Mouse (Mus musculus): Measurements from ENCODE around the gene Efcab11. TPM values are rescaled to one million over a fixed set of nuclear protein-coding genes. Genes with fewer than 3 reads are reported as not detected.

Efcab11 gene
- total and polyA plus RNA-seq, 3 experiments = 0.06 to 0.13 TPM; not detected in 1

DNA sequence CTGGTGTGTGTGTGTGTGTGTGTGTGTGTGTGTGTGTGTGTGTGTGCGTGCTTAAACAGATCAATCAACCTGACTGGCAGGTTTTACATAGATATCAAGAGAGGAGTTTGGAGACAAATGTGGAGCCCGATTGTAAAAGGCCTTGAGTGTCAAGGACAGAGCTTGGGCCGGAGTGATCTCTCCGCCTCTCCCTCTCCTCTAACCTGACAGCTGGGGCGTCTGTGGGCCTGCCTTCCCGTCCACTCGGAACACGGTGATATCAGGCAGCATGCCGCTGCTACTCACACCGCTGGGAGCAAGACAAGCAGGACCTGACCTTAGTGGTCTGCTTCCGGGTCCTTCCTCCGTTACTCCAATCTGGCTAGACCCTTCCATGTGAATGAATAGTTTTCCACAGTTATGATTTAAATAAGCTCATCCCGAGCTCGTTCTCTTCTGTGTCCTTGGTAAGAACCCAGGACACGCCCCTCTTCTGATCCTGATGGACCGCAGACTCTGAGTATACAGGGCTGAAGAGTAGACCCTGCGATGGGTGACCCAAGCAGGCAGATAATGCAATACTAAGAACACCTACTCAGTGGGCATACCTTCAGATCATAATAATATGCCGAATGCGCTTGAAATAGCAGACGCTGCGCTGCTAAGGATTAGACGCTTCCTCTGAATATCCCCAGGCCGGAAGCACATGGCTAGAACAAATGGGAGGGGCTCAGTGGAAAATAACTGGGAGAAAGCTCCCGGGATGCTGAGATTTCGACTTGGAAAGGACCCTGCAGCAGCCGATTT is 214.1 kb downstream of the Efcab11 start:
- no peaks in the 10 kb centered on the region for H3K36me3 ChIP-seq (ENCODE audit: control insufficient read depth, insufficient read depth, low read length)
- peak; percentile 37 to 40 for DNase-seq
- peak overlapping the region; percentile 8; the same call in 1 of the 2 replicates for H3K9ac ChIP-seq (ENCODE audit: low read depth, low read length)
- no peaks in the 10 kb centered on the region for H3K27me3 ChIP-seq (ENCODE audit: control insufficient read depth, insufficient read depth, low read length)
- 63% methylated on average over 26 of the region's 26 CpGs for WGBS
- peaks cover 6% of the 10 kb centered on the region for H3K4me1 ChIP-seq (ENCODE audit: control insufficient read depth, insufficient read depth, low read length)
- TF ChIP-seq EP300 (IDR thresholded peaks at IDR 0.05; ENCODE audit: insufficient read depth, low read depth, low read length) = no peak
- no peak for TF ChIP-seq POLR2A (IDR thresholded peaks at IDR 0.05; ENCODE audit: insufficient read depth, low read depth, low read length)
- no peak for TF ChIP-seq CTCF (IDR thresholded peaks at IDR 0.05)
- H3K79me2 ChIP-seq (replicated peaks; ENCODE audit: control insufficient read depth, insufficient read depth, low read length) = no peaks in the 10 kb centered on the region
- peak overlapping the region; percentile 11; the same call in 1 of the 2 replicates for H3K4me3 ChIP-seq
- intact Hi-C loops (cut with DNase I) = no loop called here
- peak overlapping the region; percentile 5 for H3K27ac ChIP-seq

DNA sequence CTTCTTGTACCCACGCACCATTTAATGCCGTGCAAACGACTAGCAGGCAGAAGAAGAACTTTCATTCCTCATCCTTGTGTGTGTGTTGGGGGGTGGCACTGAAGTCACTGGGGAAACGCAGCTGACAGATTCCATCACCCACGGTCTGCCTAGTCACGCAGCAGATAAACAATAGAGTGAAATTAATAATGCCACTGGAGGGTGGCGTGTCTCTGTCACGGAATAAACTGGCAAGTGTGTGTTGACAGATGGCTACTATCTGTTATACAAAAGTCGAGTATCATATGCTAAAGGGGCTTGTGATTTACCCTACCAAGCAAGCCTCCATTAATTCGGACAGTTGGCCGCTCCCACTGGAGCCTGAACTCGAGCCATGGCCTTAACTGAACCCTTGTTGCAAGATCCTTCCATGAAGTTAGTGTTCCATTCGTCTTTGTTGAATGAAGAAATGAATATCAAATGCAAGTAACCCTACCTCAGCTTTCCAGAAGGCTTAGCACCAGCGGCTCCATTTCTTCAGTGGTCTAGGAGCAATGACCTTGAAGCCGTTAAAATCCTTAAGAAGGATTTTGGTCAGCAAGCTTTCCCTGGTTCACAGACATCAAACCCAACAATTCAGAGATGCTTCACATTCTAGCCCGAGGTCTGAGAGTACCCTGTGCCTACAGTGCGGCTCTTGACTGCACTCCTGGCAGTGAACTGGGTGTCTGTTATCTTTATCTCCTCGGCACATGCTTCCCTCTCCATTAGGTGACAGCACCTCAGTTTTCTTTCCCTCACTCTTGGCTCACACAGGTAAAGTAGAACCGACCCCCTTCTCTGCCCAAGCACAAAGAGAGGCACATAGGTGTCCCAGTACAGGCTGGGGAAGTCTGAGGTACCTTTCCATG is 229.0 kb downstream of the Efcab11 start:
- no peaks in the 10 kb centered on the region; the same call in 1 of the 2 replicates for H3K4me1 ChIP-seq (ENCODE audit: control insufficient read depth, insufficient read depth, low read length)
- TF ChIP-seq EP300 (IDR thresholded peaks at IDR 0.05; ENCODE audit: insufficient read depth, low read depth, low read length) (no peak), POLR2A (IDR thresholded peaks at IDR 0.05; ENCODE audit: insufficient read depth, low read depth, low read length) (no peak), CTCF (IDR thresholded peaks at IDR 0.05) (no peak)
- H3K79me2 ChIP-seq (replicated peaks; ENCODE audit: control insufficient read depth, insufficient read depth, low read length) = no peaks in the 10 kb centered on the region
- DNase-seq = no peak
- no peaks in the 10 kb centered on the region for H3K36me3 ChIP-seq (ENCODE audit: control insufficient read depth, insufficient read depth, low read length)
- H3K27me3 ChIP-seq (ENCODE audit: control insufficient read depth, insufficient read depth, low read length) = no peaks in the 10 kb centered on the region
- no peak overlapping the region for H3K9ac ChIP-seq (ENCODE audit: low read depth, low read length)
- 74% methylated on average over 19 of the region's 19 CpGs for WGBS
- intact Hi-C loops (cut with DNase I) = no loop called here
- H3K27ac ChIP-seq = no peak overlapping the region
- H3K4me3 ChIP-seq = no peak overlapping the region

DNA sequence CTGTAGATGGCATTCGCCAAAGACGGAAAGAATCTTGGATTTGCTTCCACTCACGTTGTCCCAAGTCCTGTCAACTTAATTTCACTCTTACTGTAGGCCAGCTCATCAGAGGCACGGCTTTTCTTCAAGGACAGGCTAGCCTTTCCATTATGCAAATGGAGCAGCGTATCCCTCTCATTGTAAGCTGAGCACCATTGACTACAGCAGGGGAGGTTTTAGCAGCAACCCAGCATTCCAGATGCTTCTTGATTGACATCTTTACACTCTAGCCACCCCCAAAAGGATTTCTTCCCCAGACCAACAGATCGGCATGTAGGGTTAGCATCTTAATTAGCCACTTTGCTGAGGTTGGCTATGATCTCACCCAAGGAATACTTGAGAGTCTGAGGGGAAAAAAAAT is 231.8 kb downstream of the Efcab11 start:
- Histone ChIP-seq H3K4me1 (ENCODE audit: control insufficient read depth, insufficient read depth, low read length) (peaks cover 8% of the 10 kb centered on the region), H3K27me3 (ENCODE audit: control insufficient read depth, insufficient read depth, low read length) (no peaks in the 10 kb centered on the region), H3K36me3 (ENCODE audit: control insufficient read depth, insufficient read depth, low read length) (no peaks in the 10 kb centered on the region), H3K9ac (ENCODE audit: low read depth, low read length) (no peak overlapping the region), H3K27ac (no peak overlapping the region), H3K4me3 (no peak overlapping the region), H3K79me2 (replicated peaks; ENCODE audit: control insufficient read depth, insufficient read depth, low read length) (no peaks in the 10 kb centered on the region)
- intact Hi-C loops (cut with DNase I) = no loop called here
- 81% methylated on average over 6 of the region's 6 CpGs for WGBS
- TF ChIP-seq CTCF (IDR thresholded peaks at IDR 0.05) = no peak
- TF ChIP-seq EP300 (IDR thresholded peaks at IDR 0.05; ENCODE audit: insufficient read depth, low read depth, low read length) = no peak
- TF ChIP-seq POLR2A (IDR thresholded peaks at IDR 0.05; ENCODE audit: insufficient read depth, low read depth, low read length) = no peak
- DNase-seq = no peak

DNA sequence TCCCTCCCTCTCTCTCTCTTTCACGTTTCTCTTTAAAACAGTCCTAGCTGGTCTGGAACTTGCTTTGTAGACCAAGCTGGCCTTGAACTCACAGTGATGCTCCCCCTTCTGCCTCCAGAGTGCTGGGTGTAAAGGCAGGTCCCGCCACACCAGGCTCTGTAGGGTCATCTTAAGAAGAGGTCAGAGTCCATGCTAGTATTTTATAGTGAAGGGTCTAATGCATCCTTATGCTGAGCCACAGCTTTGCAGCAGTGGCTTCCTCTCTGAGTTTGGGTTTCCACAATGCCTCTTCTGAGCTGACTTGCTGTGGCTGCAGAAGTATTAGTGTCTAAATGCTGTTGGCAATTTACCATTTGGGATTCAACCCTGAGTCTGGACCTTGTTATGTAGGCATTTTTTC is 234.5 kb downstream of the Efcab11 start:
- DNase-seq = no peak
- H3K79me2 ChIP-seq (replicated peaks; ENCODE audit: control insufficient read depth, insufficient read depth, low read length) = no peaks in the 10 kb centered on the region
- TF ChIP-seq CTCF (IDR thresholded peaks at IDR 0.05) (no peak), EP300 (IDR thresholded peaks at IDR 0.05; ENCODE audit: insufficient read depth, low read depth, low read length) (no peak), POLR2A (IDR thresholded peaks at IDR 0.05; ENCODE audit: insufficient read depth, low read depth, low read length) (no peak)
- no peaks in the 10 kb centered on the region for H3K27me3 ChIP-seq (ENCODE audit: control insufficient read depth, insufficient read depth, low read length)
- H3K36me3 ChIP-seq (ENCODE audit: control insufficient read depth, insufficient read depth, low read length) = no peaks in the 10 kb centered on the region
- 0 out of 2 replicates have a peak overlapping the region, but pooled peaks have one; percentile 6 for H3K27ac ChIP-seq
- no peak overlapping the region for H3K4me3 ChIP-seq
- H3K4me1 ChIP-seq (ENCODE audit: control insufficient read depth, insufficient read depth, low read length) = peaks cover 8% of the 10 kb centered on the region
- 65% methylated on average over 2 of the region's 2 CpGs for WGBS
- no peak overlapping the region for H3K9ac ChIP-seq (ENCODE audit: low read depth, low read length)
- intact Hi-C loops (cut with DNase I) = no loop called here

DNA sequence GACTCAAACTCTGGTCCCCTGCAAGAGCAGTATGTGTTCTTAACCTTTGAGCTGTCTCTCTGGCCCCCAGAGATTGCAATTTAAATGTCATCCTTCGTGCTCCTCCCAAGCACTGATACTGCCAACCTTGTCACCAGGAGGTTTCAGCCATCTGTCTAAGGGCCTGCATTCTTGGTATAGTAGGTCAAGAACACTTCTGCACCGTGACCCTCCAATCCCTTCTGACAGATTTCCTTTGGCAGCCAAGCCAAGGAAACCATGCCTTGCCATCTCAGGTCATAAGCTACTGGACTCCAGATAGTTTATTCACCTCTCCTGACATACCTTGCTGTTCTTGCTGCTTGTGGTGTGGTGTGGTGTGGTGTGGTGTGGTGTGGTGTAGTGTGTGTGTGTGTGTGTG is 235.5 kb downstream of the Efcab11 start:
- 58% methylated on average over 2 of the region's 2 CpGs for WGBS
- Histone ChIP-seq H3K27me3 (ENCODE audit: control insufficient read depth, insufficient read depth, low read length) (no peaks in the 10 kb centered on the region), H3K79me2 (replicated peaks; ENCODE audit: control insufficient read depth, insufficient read depth, low read length) (no peaks in the 10 kb centered on the region), H3K27ac (no peak overlapping the region), H3K4me1 (ENCODE audit: control insufficient read depth, insufficient read depth, low read length) (peaks cover 8% of the 10 kb centered on the region), H3K9ac (ENCODE audit: low read depth, low read length) (no peak overlapping the region), H3K4me3 (no peak overlapping the region), H3K36me3 (ENCODE audit: control insufficient read depth, insufficient read depth, low read length) (no peaks in the 10 kb centered on the region)
- intact Hi-C loops (cut with DNase I) = no loop called here
- no peak for DNase-seq
- TF ChIP-seq EP300 (IDR thresholded peaks at IDR 0.05; ENCODE audit: insufficient read depth, low read depth, low read length) (no peak), CTCF (IDR thresholded peaks at IDR 0.05) (no peak), POLR2A (IDR thresholded peaks at IDR 0.05; ENCODE audit: insufficient read depth, low read depth, low read length) (no peak)

Data from heart, adult 2 months (tissue).